Mouse (Mus musculus) T-helper 1 cell (primary cell): Measurements from ENCODE around the gene Ppp1r12c.

Experiments used
- in situ Hi-C: fragments of 300-600 bp; cut with MboI, MseI; formaldehyde crosslinking; loops from one replicate; pipeline ENCODE4 v1.15.1; 2025; ENCODE audit warnings: high pct_unique_total_duplicates

Gene Ppp1r12c

DNA sequence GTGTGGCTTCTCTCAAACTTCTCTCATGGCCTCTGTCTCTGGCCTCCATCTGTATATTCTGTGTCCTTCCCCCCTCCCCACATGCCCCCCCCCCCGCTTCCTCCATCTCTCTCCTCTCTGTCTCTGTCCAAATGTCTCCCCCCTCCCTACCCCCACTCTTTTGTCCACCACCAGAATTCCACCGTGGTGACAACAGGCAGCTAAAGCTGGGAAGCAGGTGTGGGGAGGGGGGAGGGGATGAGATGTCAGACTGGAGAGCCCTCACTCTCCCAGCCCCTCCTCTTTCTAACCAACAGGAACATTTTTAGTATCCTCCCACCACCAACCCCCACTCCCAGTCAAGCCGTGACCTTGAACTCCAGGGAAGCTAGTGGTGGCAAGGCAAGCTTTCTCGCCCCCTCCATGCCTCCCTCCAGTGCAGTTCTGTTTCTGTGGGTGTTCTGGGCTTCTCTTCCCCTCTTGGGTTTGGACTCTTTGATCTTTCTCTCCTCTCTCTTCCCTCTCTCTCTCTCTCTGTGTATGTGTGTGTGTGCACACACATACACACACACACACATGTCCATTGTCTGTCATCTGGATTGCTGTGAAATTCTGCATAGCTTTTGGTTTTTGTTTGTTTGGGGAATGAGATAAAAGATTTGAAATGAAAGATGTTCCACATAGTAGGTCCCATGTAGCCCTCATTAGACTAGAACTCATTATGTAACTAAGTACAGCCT is 15.0 kb upstream of the Ppp1r12c start, which contains the start of gene Tnnt1:
TSS of gene Tnnt1 (minus strand) at position 51 of the 719 bp plus-strand sequence.
- in situ Hi-C loops = no loop called here

DNA sequence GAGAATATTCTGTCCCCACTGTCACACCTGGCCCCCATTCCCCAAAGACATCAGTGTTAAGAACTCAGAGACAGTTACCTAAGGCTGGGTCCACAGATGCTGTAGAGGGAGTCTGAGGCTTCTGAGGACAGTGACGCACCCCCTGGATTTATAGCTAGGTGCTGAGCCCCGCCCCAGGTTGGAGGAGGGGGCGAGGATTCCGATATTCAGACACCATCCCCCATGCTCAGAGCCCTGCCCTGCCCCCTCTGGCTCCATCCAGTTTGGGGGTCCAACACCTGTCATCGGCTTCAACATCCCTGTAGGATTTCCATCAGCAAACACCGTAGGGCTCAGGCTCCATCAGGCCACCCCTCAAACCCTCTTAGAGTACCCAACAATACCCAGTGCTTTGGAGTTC is 14.4 kb upstream of the Ppp1r12c start:
- in situ Hi-C loops = no loop called here

DNA sequence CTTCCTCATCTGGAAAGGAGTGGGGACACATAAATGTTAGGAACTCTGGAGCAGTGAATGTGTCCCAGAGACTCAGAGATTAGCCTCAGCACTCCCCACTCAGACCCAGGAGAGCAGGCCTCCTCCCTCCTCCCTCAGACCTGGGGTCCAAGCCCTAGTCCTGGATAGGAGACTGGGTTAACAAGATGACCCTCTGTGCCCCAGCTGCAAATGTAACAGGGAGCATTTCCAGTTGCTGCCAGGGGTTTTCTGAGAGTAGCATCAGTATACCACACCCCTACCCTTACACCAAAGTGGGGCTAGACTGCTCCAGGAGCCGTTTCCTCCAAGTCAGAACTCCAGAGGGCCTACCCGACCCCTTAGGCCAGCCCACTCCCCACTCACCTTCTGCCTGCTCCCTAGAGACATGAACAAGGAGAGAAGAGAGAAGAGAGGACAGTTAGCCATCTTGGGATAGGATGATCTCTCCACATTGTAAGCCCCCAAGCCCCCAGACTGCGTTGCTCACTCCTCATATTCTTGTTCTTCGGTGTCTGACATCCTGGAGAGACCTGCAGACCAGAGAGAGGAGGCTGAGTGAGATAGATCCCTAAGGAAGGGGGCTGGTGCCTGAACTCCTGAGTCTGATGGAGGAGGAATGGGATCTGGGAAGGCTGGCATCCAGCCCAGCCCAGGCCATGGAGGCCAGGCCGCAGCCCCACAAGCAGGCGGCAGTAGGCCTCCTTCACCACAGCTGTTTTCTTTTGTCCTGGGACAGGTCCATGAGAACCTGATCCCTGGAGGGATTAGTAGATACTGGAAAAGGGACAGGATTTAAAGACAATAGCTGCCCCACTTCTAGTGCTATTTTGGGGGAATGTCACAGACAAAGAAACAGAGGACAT is 12.6 kb upstream of the Ppp1r12c start:
- in situ Hi-C loops = no loop called here

DNA sequence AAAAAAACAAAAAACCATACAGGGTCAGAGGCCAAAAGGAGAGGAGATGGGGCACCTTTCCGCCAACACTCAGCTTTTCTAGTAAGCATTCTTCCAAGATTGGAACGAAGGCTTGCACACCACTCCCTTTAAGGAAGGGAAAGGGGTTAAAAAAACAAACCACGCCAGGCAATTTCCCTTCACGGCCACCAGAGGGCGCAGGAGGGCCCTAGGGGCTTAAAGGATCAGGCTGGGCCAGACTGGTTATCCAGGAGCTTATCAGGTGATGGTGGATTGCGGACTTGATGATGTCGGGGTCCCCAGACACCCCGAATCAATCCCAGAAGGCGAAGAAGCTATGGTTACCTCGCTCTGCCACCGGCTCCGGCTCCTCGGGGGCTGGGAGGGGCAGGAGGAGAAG is 11.8 kb upstream of the Ppp1r12c start:
- in situ Hi-C loops = no loop called here

DNA sequence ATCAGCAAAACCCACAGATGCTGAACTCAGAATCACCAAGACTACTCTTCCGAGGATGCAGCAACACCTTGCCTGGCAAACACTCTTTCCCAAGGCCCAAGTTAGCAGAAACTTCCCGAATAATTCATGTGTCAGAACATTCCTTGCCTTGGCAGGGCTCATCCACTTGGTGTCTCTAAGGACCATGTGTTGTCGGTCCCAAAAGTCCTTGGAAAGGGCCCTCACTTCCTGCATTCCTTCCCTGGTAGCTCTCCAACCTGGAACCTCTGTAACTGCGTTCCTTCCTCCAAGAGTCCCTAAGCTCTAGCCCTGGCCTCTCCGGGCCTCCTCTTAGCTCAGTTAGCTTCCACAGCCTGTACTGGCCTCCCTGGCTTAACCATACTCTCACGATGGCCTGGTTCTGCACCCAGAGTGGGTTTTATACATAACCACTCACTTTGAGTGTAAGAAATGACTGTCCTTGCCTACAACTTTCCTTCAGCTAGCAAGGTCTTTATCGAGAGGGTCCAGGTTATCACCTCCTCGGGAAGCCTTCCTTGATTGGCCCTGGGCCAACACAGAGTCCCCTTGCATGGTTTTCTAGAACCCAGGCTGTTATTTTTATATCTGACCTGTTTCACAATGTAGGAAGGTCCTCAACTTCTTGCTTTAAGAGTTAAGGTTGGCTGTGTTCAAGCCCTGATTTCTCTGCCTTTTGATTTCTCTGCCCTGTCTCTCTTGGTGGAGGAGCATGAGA is 10.2 kb upstream of the Ppp1r12c start:
- in situ Hi-C loops = no loop called here

DNA sequence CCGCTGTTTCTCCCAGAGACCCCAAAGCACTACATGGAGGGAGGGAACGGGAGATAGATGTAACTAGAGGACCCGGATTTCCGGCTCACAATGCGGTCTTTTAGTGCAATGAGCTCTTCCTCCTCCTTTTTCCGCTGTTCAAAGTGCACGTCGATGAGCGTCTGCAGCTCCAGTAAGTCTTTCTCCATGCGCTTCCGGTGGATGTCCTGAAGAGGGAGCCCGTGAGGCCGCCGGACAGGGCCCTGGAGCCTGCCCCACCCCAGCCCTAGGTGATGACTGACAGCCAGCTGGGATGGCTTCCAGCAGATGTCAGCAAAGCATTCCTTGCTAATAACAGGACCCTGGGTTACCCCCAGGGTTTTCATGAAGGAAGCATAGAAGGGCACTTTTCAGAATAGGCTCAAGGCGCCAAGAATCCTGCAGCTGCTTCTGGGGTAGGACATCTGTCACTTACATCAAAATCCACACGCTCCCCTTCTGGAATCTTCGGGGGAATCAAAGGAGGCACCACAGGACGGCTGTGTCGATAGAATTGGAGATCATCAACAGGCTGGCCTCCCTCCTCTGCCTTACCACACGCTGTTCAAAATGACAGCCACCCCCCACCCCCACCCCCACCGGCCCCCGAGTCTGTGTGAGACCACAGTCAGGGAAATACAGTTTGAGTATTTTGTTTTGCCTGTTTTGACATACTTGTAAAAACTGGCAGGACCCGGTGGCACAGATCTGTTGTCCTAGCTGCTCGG is 8.6 kb upstream of the Ppp1r12c start:
- in situ Hi-C loops = no loop called here

DNA sequence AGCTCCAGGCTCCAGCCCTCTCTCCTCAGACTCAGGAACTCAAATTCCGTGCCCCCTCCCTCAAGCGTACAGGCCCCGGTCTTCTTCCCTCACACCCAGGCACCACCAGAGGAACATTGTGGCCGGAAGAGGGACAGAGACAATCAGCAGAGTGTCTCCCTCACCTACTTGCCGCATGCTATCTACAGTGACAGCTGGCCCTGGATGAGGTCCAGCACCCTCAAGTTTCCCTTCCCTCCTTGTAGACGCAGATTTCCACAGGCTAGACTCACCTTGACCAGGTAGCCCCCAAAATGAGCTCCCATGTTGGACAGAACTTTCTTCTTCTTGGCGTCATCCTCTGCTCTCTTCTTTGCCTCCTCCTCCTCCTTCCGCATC is 7.2 kb upstream of the Ppp1r12c start:
- in situ Hi-C loops = no loop called here

DNA sequence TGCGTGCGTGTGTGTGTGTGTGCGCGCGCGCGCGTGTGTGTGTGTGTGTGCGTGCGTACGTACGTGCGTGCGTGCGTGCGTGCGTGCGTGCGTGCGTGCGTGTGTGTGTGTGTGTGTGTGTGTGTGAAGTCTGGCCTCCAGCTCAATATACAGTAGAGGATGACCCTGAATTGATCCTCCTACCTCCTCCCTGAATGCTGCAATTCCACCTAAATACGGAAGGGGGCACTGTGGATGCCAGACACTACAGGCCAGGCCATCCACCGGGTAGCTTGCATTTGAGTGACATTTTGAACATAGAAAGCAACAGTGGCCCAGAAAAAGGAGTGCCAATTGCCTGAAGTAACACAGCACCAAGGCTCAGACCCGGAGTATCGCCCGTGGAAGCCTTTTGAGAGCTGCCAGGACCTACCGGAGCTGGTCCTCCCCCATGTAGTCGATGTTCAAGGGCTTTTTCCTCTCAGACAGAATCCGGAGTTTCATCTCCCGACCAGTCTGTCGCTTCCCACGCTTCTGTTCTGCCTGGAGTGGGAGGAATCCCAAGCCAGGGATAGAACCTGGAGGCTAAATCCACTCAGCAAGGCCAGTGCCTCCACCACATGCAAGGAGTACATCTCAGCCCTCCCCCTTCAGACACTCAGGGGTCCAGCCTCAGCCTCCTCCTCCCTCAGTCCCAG is 6.7 kb upstream of the Ppp1r12c start:
- in situ Hi-C loops = no loop called here

DNA sequence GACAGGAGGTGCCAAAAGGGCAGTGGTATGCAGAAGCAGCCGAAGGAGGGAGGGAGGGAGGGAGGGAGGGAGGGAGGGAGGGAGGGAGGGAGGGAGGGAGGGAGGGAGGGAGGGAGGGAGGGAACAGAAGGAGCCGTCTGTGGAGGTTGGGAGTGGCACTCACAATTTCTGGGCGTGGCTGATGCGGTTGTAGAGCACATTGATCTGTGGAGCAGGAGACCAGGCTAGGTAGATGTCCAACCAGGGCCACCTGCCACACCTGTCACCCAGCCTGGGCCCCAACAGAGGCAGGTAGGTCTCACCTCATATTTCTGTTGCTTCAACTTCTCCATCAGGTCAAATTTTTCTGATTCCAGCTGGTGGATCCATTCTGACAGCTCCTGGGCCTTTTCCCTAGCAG is 5.7 kb upstream of the Ppp1r12c start:
- in situ Hi-C loops = no loop called here

DNA sequence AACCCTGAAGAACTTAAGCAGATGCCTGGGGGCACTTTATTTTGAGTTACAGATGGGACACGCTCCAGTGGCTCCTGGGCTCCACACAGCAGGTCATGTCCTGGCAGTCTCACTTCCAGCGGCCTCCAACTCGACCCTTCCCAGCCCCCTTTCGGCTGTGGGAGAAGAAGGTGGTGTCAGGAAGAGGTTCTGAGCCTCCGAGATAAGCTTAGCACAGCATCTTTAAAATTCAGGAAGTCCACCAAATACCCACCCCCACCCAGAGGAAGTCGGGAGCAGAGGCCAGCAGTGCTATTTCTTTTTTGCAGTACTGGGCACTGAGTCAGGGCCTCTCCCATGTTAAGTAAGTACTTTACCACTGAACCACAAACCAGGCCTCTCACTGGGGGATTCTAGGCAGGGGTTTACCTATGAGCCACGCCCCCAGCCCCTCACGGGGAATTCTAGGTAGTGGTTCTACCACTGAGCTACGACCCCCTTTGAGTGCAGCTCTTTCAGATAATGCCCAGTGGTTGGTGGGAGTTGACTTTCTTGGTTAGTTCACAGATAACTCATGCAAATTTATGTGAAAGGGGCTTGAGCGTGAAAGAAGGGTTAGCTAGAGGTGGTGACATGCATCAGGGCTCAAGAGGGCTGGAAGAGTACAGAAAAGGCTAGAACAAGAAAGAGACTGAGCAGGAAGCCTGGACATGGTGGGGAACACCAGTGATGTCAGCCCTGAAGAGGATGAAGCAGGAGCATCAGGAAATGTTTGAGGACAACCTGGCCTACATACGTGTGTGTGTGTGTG is 3.4 kb upstream of the Ppp1r12c start:
- in situ Hi-C loops = no loop called here

DNA sequence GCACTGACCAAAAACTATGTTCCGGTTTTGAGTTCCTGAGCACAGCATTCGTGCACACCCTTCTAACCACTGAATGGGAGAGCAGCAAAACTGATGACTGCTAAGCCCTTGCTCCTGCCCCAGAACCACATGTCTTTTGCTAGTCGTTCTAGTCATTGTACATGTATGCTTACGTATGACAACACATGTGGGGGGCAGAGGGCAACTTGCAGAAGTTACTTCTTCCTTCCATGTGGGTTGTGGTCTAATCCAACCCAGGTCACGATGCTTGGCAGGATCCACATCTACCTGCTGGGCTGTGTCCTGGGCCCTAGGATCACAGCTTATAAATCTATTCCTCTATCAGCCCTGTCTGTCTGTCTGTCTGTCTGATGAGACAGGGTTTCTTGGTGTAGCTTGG is 2.4 kb upstream of the Ppp1r12c start:
- in situ Hi-C loops = no loop called here

DNA sequence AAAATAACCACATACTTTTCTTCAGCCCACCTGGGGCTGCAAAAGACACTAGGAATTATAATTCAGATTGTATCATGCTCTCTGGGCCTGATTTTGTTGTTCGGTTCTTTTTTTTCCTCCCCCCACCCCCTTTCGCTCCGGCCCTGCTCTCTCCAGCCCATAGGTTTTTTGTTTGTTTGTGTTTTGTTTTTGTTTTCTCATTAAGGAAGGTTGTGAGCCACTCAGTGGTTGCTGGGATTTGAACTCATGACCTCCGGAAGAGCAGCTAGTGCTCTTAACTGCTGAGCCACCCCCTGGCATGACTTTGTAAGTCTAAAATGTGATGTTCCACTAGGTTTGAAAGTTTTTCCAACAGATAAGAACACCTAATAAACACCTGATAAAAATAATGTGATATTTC is 1.6 kb upstream of the Ppp1r12c start:
- in situ Hi-C loops = no loop called here

DNA sequence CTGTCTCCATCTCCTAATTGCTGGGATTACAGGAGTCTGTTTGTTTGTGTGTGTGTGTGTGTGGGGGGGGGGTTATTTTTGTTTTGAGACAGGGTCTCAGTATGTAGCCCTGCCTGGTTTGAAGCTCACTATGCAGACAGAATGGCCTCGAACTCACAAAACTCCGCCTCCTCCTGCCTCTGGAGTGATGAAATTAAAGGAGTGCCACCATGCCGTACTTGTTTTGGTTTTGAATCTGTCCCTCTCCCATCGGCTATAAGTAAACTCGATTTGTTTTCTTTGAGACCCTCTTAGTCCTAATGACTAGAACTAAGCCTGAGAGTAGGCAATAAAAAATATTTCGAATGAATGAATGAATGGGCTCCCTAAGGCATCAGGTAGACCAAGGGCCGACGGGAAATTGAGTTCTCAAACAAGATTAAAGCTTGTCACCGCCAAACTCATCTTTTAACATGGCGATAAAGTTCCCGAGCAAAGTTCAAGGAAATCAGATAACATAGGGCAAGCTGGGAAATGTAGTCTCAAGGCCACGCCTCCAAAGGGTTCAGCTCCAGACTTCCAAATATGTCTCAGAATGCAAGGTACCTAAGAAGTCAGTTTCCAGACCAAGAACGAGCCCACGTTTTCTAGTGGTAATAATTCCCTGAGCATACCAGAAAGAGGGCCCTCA is 1.1 kb upstream of the Ppp1r12c start:
- in situ Hi-C loops = no loop called here

DNA sequence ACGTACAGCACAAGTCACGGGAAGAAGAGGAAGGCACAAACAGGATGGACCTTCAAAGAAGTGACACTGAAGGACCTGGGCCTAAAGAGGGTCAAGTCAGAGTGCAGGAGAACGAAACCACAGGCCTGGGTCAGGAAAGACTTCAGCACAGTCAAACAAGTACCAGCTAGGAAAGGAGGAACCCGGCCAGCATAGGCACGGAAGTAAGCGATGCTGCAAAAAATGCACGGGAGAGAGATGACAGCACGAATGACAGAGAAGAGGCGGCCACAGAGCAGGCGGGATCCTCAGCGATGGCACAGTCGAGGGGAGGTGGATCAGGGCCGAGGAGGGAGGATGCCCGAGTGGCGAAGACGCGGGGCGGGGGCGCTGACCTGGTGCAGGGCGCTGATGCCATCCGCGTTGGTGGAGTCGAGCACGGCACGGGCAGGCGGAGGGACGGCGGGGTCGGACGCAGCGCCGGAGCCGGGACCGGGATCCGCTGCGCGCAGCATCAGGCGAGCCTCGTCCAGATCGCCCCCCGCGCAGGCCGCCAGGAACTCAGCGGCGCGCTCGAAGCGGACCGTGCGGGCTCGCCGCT is 498 bp downstream of the Ppp1r12c start:
- in situ Hi-C loops = no loop called here

DNA sequence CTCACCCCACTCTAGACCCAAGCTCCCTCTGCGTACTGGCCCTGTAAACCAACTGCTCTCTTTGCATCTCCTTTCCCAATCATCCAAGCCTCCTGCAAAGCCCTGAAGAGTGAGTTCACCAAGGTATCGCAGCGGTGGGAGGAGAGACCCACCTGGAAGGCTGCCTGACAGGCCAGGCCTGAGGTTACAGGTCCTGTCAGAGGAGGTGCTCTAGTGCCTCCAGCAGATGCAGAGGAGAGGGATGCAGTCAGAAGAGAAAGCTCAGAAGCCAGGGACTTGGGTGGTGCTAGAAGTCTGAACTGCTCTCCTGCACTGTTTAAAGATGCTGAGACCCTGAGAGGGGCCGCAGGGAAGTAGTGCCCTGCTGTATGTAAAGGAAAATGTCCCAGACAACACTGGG is 2.4 kb downstream of the Ppp1r12c start:
- in situ Hi-C loops = no loop called here

DNA sequence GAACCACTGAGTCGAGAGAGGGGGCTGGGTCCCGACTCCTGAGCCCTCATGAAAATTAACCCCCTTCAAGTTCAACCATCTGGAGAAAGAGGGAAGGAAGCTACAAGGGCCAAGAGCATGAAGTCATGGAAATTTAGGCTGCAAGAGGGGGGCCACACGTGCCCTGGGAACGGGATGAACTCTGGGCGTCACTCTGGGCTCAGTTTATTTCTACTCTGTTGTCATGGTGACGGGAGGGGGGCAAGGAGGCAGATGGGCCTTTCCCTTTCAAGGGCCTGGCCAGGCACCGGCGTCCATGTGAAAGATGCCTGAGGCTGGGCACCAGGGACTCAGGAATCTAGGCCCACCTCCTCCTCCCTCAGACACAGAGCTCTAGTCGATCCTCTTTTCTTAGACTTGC is 3.2 kb downstream of the Ppp1r12c start:
- in situ Hi-C loops = no loop called here

DNA sequence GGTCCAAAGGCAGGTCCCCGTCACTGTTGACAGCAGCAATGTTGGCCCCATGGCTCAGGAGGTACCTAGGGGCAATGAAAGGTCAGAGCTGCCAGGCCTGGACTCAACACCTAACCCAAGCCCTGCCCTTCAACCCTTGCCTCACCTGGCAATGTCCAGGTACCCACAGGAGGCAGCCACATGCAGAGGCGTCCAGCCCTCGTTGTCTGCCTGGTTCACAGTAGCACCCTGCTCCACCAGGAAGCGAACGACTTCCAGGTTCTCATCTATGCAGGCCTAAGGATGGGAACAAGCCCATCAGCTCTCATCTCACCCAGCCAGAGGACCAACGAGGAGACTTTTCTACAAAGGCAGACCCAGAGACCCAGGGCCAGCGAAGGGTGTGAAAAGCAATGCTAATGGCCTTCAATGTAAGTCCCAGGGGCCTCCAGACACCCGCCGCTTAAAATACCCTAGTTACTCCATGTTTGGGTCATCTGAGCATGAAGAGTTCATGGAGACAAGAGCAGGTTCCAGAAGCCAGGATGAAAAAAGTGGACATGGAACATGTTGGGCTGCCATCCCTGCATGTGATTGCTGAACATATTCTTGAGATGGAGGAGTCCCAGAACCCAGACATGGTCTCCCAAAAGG is 4.1 kb downstream of the Ppp1r12c start:
- in situ Hi-C loops = no loop called here

DNA sequence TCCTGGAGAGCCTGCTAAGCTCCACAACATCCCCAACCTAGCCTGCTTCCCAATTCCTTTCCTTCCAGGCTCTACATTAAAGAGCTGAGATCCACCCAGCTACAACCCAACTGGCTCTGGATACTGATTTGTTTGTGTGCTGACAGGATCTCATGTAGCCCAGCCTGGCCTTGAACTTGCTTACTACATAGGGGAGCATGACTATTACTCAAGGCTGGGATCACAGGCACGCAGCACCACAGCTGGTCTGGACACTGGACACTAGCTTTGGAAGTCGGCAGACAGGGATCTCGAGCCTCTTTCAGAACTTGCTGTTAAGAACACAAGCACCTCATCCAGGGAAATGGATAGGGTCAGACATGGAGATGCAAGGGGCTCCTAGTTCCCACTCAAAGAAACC is 5.0 kb downstream of the Ppp1r12c start:
- in situ Hi-C loops = no loop called here

DNA sequence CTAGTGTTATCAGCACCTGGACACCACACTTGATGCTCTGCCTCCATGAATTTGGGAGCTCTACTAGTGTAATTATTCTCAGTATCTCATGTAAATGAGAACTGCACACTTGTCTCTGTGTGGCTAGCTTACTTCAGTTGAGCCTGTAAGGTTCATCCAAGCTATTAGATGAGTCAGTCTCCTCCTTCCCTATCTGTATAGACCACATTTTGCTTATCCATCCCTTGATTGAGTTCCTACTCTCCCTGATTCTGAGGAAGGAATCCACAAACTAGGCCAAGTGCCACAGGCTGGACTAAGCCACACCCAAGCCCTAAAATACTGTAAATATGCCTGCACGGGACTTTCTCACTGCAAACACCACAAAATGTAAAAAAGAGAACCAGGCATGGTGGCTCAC is 7.5 kb downstream of the Ppp1r12c start:
- in situ Hi-C loops = no loop called here
